Mouse (Mus musculus) heart, embryonic 16.5 days (tissue): ENCODE data around the gene Icos. TPM values are rescaled to one million over a fixed set of nuclear protein-coding genes. Genes with fewer than 3 reads are reported as not detected.

ENCODE experiments used
- ATAC-seq: fragments of 200-750 bp; cut with Nextera tagmentation; replicated peaks from 2 replicates; pipeline ENCODE4 v1.8.0; 2017; ENCODE audit warnings: moderate number of reproducible peaks; ENCODE audit not compliant: insufficient read depth, low FRiP score; ENCODE audit errors: extremely low read depth
- H3K27ac ChIP-seq: fragments of 300-500 bp; sonication (generic); 2 replicates; pipeline ENCODE4 v1.5.1; 2014; ENCODE audit warnings: mild to moderate bottlenecking, low read length, control low read depth, moderate library complexity
- H3K27me3 ChIP-seq: fragments of 300-500 bp; sonication (generic); 2 replicates; pipeline ENCODE4 v1.6.1; 2014; ENCODE audit warnings: low read length, mixed read lengths; ENCODE audit not compliant: control insufficient read depth, insufficient read depth
- H3K36me3 ChIP-seq: fragments of 300-500 bp; sonication (generic); 2 replicates; pipeline ENCODE4 v1.6.1; 2014; ENCODE audit not compliant: control insufficient read depth, insufficient read depth
- H3K4me1 ChIP-seq: fragments of 300-500 bp; sonication (generic); 2 replicates; pipeline ENCODE4 v1.6.1; 2014; ENCODE audit warnings: low read length, mixed read lengths; ENCODE audit not compliant: control insufficient read depth, insufficient read depth
- H3K4me2 ChIP-seq: fragments of 300-500 bp; sonication (generic); 2 replicates; pipeline ENCODE4 v1.6.1; 2014; ENCODE audit warnings: low read depth, mild to moderate bottlenecking, control low read depth, low read length
- H3K4me3 ChIP-seq: fragments of 300-500 bp; sonication (generic); 2 replicates; pipeline ENCODE4 v1.5.1; 2014; ENCODE audit warnings: mild to moderate bottlenecking, control low read depth, low read length
- H3K9ac ChIP-seq: fragments of 300-500 bp; sonication (generic); 2 replicates; pipeline ENCODE4 v1.6.1; 2014; ENCODE audit warnings: low read length, control low read depth
- H3K9me3 ChIP-seq: fragments of 300-500 bp; sonication (generic); replicated peaks from 2 replicates; pipeline ENCODE4 v1.6.1; 2016; ENCODE audit warnings: low read length; ENCODE audit not compliant: control insufficient read depth
- WGBS: fragments of 180-500 bp; shearing (Covaris S2); extraction: QIAGEN DNeasy Blood & Tissue Kit; methylation state at CpG from one replicate; pipeline ENCODE4 v1.1.7; 2014; 5-methylcytosine and 5-hydroxymethylcytosine counted together
- polyA plus RNA-seq: library from polyadenylated mRNA; unstranded; fragments of >200 nt; fragmentation: Nextera tagmentation; extraction: Ambion mirVana; gene quantifications from 2 replicates; pipeline ENCODE4 v1.2.1, GENCODE M21; 2015

The Icos gene
- polyA plus RNA-seq, 1 experiment from 2014 or later, result 1.2 TPM

- H3K4me2 ChIP-seq, result no peak overlapping the region
- H3K9me3 ChIP-seq, result no peaks in the 10 kb centered on the region
- H3K4me3 ChIP-seq, result no peak overlapping the region
- no peak for ATAC-seq
- H3K27me3 ChIP-seq, result no peaks in the 10 kb centered on the region
- H3K36me3 ChIP-seq, result no peaks in the 10 kb centered on the region
- no peak overlapping the region for H3K9ac ChIP-seq
- H3K4me1 ChIP-seq, result peaks cover 18% of the 10 kb centered on the region
- WGBS, result 78% methylated on average over 7 of the region's 7 CpGs
- H3K27ac ChIP-seq, result no peak overlapping the region
Measured at GRCm38 (mm10) chr1:61001786-61002354, 24.1 kb downstream of the Icos start.

GRCm38 (mm10) chr1:61006229-61006628 is 28.5 kb downstream of the Icos start:
- Histone ChIP-seq H3K9me3 (no peaks in the 10 kb centered on the region), H3K27me3 (no peaks in the 10 kb centered on the region), H3K4me1 (peaks cover 6% of the 10 kb centered on the region; the same call in 1 of the 2 replicates), H3K4me3 (no peak overlapping the region), H3K36me3 (no peaks in the 10 kb centered on the region), H3K9ac (no peak overlapping the region), H3K27ac (no peak overlapping the region), H3K4me2 (no peak overlapping the region)
- 91% methylated on average over 2 of the region's 2 CpGs for WGBS
- no peak for ATAC-seq

- Histone ChIP-seq H3K9me3 (no peaks in the 10 kb centered on the region), H3K4me1 (peaks cover 6% of the 10 kb centered on the region; the same call in 1 of the 2 replicates), H3K9ac (no peak overlapping the region), H3K4me3 (no peak overlapping the region), H3K27ac (no peak overlapping the region; the same call in 1 of the 2 replicates), H3K36me3 (no peaks in the 10 kb centered on the region), H3K4me2 (no peak overlapping the region), H3K27me3 (no peaks in the 10 kb centered on the region)
- no peak for ATAC-seq
Measured at GRCm38 (mm10) chr1:61007516-61007915, 29.8 kb downstream of the Icos start.

GRCm38 (mm10) chr1:61016578-61017118 is 38.9 kb downstream of the Icos start:
- Histone ChIP-seq H3K4me3 (no peak overlapping the region), H3K9ac (no peak overlapping the region), H3K36me3 (no peaks in the 10 kb centered on the region), H3K27ac (no peak overlapping the region), H3K4me2 (no peak overlapping the region), H3K27me3 (no peaks in the 10 kb centered on the region), H3K9me3 (no peaks in the 10 kb centered on the region), H3K4me1 (peaks cover 6% of the 10 kb centered on the region; the same call in 1 of the 2 replicates)
- ATAC-seq, result no peak
- 74% methylated on average over 1 of the region's 1 CpGs for WGBS

GRCm38 (mm10) chr1:61026712-61027111 is 49.0 kb downstream of the Icos start:
- Histone ChIP-seq H3K27ac (no peak overlapping the region), H3K9ac (no peak overlapping the region), H3K9me3 (no peaks in the 10 kb centered on the region), H3K27me3 (no peaks in the 10 kb centered on the region), H3K36me3 (no peaks in the 10 kb centered on the region), H3K4me2 (no peak overlapping the region), H3K4me3 (no peak overlapping the region), H3K4me1 (no peaks in the 10 kb centered on the region)
- WGBS, result 78% methylated on average over 5 of the region's 5 CpGs
- ATAC-seq, result no peak

GRCm38 (mm10) chr1:61027519-61027918 is 49.8 kb downstream of the Icos start:
- no peaks in the 10 kb centered on the region for H3K27me3 ChIP-seq
- WGBS, result 81% methylated on average over 3 of the region's 3 CpGs
- no peak overlapping the region for H3K4me3 ChIP-seq
- H3K9ac ChIP-seq, result no peak overlapping the region
- no peak overlapping the region for H3K27ac ChIP-seq
- no peaks in the 10 kb centered on the region for H3K36me3 ChIP-seq
- no peaks in the 10 kb centered on the region for H3K9me3 ChIP-seq
- no peaks in the 10 kb centered on the region for H3K4me1 ChIP-seq
- no peak for ATAC-seq
- no peak overlapping the region for H3K4me2 ChIP-seq

GRCm38 (mm10) chr1:61029919-61030318 is 52.2 kb downstream of the Icos start:
- 30% methylated on average over 1 of the region's 1 CpGs for WGBS
- H3K4me1 ChIP-seq, result no peaks in the 10 kb centered on the region
- ATAC-seq, result no peak

GRCm38 (mm10) chr1:61030532-61030931 is 52.8 kb downstream of the Icos start:
- H3K4me1 ChIP-seq, result no peaks in the 10 kb centered on the region
- H3K4me2 ChIP-seq, result no peak overlapping the region
- H3K36me3 ChIP-seq, result no peaks in the 10 kb centered on the region
- H3K27me3 ChIP-seq, result no peaks in the 10 kb centered on the region
- H3K4me3 ChIP-seq, result no peak overlapping the region
- no peak for ATAC-seq
- no peak overlapping the region for H3K27ac ChIP-seq
- no peak overlapping the region for H3K9ac ChIP-seq
- no peaks in the 10 kb centered on the region for H3K9me3 ChIP-seq

More at GRCm38 (mm10) chr1:61029919-61030318, 52.2 kb downstream of the Icos start:
- no peak overlapping the region for H3K4me3 ChIP-seq
- no peaks in the 10 kb centered on the region for H3K9me3 ChIP-seq
- H3K27me3 ChIP-seq, result no peaks in the 10 kb centered on the region
- H3K4me2 ChIP-seq, result no peak overlapping the region
- no peak overlapping the region for H3K9ac ChIP-seq
- H3K36me3 ChIP-seq, result no peaks in the 10 kb centered on the region
- H3K27ac ChIP-seq, result no peak overlapping the region

- no peak for ATAC-seq
- Histone ChIP-seq H3K4me2 (no peak overlapping the region), H3K9me3 (no peaks in the 10 kb centered on the region), H3K4me1 (no peaks in the 10 kb centered on the region), H3K36me3 (no peaks in the 10 kb centered on the region), H3K27ac (no peak overlapping the region), H3K27me3 (no peaks in the 10 kb centered on the region), H3K9ac (no peak overlapping the region), H3K4me3 (no peak overlapping the region)
- 54% methylated on average over 1 of the region's 1 CpGs for WGBS
Measured at GRCm38 (mm10) chr1:61035270-61035669, 57.5 kb downstream of the Icos start.
